Mouse (Mus musculus): ENCODE data around the gene Hoxb8.

Hoxb8 gene

DNA sequence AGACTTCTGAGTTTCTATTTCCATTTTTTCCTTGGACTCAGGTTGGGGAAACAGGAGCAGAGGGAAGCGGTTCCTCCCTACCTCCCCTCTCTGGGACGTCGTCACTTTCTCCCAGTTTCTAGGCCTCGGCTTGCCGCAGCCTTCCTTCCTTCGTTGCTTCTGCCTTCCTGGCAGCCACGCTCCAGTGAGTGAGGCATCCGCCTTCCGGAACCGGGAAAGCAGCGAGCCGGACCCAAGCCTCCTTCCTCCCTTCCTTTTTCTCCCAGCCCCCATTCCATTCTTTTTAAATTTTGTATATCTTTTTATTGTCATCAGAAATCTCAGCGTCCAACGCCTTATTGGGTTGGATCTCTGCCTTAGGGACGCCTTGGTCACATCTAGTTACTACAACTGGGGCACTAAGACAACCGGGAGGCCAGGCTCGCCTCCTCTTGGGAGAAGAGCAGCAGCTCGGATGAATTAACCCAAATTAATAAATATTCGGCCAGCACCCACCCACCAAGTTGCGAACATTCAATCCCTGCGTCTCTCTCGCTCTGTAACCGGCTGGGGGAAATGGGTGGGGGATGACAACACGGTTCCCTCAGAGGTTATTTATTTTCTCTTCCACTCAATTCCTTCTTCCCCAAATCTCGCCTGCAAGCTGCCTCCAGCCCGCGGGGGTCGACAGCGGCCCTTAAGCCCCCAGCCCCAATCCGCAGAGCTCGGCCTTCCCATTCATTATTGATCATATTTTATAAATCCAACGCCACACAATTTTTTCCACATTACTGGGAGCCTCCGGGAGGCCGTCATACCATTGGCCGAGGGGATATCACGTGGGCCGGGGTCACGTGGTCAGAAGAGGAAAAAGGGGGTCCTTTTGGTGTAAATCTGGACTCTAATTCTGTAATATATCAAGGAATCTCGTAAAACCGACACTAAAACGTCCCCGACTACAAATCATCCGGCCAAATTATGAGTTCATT lies 4.3 kb downstream of the Hoxb8 start, which contains the start of gene Hoxb7:
Gene Hoxb7 (plus strand): TSS at position 853 of the 968 bp plus-strand sequence.
- DNase-seq (ENCODE audit: low spot score in 2 of 2): peak in 1 of 2 experiments; percentile 69

DNA sequence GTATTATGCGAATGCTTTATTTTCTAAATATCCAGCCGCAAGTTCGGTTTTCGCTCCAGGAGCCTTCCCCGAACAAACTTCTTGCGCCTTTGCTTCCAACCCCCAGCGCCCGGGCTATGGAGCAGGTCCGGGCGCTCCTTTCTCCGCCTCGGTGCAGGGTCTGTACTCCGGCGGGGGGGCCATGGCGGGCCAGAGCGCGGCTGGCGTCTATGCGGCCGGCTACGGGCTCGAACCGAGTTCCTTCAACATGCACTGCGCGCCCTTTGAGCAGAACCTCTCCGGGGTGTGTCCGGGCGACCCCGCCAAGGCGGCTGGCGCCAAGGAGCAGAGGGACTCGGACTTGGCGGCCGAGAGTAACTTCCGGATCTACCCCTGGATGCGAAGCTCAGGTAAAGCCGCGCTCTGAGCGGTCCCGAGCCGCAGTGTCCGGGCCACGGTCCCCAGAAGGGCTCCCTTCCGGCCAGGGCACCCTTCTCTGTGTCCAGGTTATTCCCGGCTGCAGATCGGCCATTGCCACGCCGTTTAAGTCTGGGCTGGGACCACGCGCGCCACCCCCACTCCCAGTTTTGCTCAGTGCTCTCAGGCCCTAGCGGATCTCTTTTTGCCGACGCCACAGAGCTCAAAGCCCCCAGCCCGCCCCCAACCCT lies 5.2 kb downstream of the Hoxb8 start:
- no peak for DNase-seq (ENCODE audit: low spot score in 2 of 2)

- no peak for DNase-seq (ENCODE audit: low spot score in 2 of 2)
Observed at GRCm38 (mm10) chr11:96287411-96287810, 5.7 kb downstream of the Hoxb8 start.

DNA sequence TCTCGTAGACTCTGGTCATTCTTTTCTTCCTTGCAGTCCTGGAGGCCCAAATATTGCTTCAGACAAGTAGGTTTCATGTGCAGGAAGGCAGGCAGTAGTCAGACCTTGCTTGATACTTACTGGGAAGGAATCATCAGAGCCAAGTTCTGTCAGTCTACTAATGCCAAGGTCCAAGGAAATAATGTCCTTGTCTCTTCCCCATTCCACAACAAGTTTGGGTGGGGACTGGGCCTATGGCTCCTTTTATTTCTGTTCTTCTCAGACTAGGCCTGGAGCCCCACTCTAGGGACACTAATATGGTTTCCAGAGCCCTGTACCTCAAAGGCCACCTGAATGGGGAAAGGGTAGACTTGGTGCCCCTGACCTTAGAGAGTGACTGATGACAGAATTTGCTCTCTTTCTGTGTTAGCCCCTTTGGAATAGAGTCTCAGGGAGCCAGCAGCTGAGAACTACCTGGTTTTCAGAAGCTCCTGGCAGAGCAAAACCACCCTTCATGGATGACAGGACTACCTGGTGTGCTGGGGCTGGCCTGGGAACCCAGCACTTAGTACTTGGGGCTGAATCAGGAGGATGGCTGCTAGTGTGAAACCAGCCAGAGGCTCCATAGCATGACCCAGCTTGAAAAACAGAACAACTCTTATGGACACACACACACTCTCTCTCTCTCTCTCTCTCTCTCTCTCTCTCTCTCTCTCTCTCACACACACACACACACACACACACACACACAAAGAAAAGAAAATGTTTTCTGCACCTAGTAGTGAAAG lies 6.9 kb downstream of the Hoxb8 start:
- DNase-seq (ENCODE audit: low spot score in 2 of 2): no peak

- DNase-seq (ENCODE audit: low spot score in 2 of 2): no peak
Observed at GRCm38 (mm10) chr11:96289293-96289692, 7.6 kb downstream of the Hoxb8 start.

DNA sequence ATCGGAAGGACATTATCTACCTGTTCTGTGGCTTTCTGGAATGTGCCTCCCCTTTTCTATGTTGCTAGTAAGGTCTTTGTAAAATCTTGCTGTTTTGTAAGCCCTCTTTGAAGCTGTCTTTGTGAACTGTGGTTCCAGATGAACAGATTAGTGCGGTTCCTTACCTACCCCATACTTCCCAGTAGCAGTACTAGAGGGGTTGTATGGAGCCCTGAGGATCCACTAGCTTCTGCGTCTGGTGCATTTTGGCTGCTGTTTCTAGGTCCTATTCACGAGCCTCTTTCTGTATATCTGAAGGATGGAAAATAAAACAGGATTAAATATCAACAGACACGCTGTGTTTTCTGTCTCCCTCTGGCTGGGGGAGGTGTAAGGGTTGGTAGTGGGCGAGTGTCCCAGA lies 8.1 kb downstream of the Hoxb8 start:
- DNase-seq (ENCODE audit: low spot score in 2 of 2): no peak

GRCm38 (mm10) chr11:96290705-96291355 lies 9.1 kb downstream of the Hoxb8 start:
- DNase-seq (ENCODE audit: low spot score in 2 of 2): no peak

DNA sequence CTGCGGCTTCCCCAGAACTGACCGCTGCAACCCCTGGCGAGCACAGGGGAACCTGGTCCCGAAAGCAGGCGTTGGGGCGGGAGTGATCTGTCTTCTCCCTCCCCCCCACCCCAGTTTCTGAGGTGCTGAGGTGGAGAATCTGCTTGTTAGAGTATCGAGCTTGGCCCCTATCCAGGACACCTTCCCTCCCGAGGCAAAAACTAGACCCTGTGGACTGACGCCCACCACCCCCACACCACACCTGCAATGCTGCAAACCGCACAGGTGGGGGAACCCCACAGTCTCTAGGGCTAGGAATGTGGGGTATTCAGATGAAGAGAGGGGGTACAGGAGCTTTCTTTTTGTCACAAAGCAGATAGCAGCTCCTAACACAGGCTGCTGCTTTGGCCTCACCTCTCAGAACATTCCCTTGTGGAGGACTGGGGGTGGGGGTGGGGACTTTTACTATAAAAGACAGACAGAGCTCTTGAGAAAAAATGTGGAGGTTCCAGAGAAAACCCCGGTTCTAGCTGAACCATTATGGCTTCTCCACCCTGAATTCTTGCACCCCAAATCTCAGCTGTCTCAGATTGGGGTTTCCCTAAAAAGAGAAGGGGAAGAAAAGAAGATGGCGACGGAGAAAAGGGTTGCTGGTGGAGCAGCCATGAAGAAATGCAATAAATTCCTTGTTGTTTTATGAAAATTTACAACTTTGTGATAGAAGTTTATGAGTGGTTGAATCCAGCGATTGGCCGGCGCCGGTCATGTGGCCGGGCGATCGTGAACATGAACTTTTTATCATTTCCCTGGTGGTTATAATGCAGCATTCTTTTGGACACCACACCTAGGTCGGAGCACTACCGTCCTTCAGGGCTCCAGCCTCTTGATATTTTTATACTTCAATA lies 10.2 kb downstream of the Hoxb8 start, which contains the start of gene Hoxb6:
Gene Hoxb6 (plus strand): TSS at position 796 of the 884 bp plus-strand sequence.
- no peak for DNase-seq (ENCODE audit: low spot score in 2 of 2)

DNA sequence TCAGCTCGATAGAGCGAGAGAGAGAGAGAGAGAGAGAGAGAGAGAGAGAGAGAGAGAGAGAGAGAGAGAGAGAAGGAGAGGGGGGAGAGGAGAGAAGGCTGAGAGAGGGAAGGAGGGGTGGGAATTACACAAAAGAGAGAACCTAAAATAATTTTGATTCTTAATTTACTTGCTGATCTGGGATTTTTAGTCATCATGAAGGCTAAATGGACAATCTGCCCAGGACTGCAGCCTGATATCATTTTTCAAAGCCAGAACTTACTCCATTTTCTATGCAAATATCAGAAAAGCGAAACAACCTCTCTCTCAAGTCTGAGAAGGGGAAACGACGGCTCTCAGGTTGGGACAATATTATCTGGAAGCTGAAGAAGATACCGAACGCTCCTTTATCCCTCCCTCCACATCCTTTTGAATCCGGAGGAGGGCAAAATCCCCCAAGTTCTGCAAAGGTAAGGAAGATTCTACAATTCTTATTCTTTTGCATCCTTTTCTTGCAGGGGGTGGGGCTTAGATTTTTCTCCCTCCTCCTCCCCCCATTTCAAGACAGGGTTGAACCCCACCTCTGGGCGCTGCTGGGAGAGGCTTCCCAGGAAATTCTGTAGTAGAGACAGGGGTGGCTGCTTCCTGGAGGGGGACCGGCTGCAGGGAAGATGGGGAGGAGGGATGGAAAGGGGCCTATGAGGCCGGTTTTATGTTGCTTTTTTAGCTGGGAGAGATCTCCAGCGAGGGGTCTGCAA lies 11.0 kb downstream of the Hoxb8 start:
- no peak for DNase-seq (ENCODE audit: low spot score in 2 of 2)

DNA sequence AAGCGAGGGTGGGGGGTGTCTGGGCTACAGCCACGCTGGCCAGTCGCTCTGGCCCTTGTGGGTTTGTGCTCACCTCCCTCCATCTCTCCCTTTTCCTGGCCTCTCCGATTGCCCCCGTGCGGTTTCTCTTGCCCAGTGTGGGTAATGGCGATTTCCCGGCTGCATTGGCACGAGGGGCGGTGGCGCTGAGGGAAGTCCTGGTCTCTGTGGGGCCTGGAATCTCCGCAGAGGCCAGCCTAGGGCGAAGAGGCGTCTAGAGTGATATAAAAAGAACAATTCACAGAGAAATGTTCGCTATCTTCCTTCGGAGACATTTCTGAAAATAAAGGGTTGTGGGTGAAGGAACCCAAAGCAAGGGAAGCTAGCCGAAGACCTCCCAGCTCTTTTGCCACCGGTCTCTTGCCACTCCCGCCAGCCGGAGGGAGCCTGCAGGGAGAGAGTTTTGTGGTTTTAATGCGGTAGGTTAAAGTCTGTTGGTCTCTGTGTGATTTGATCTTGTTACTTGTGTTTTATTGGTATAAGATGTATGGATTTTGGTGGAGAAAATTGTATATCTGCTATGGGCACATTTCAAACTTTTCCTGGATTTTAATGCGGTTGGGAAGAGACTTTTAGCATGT lies 11.7 kb downstream of the Hoxb8 start:
- no peak for DNase-seq (ENCODE audit: low spot score in 2 of 2)

DNA sequence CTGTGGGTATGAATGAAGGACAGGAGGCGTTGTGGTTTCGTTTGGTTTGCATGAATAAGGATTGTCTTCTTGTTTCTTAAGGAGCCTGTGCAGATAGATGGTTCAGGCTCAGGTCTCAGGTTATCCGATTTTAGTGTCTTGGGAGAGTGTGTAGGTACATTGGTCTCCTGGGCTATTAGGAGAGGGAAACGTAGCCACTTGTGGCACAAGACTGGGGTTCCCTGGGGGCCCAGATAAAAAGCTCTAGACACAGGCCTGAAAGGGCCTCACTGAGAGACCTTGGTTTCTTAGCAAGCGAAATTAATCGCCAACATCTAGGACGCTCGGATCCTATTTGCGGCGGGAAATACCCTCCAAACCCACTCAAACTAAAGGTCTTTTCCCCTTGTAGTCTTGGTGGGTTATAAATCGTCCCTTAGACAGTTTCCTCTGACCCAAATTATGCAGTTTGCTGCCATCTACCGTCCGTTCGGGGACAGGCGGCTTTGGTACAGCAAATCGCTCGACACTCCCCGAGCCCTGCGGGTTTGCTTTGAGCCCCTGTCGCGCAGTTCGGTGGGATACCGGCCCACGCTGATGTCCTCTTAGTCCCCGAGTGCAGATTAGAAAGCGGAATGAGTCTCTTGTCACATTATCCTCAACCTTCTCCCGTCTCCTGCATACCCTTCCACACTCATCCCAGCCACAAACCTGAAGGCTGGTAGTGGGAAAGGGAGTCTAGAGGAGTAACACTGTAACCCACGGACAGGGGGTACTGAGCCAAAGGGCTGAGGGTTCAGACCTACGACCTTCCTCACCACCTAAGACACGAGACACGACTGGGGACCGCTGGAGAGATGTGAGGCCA lies 12.8 kb downstream of the Hoxb8 start:
- peak in 1 of 2 experiments; percentile 82 for DNase-seq (ENCODE audit: low spot score in 2 of 2)

GRCm38 (mm10) chr11:96295092-96295835 lies 13.6 kb downstream of the Hoxb8 start:
- no peak for DNase-seq (ENCODE audit: low spot score in 2 of 2)

DNA sequence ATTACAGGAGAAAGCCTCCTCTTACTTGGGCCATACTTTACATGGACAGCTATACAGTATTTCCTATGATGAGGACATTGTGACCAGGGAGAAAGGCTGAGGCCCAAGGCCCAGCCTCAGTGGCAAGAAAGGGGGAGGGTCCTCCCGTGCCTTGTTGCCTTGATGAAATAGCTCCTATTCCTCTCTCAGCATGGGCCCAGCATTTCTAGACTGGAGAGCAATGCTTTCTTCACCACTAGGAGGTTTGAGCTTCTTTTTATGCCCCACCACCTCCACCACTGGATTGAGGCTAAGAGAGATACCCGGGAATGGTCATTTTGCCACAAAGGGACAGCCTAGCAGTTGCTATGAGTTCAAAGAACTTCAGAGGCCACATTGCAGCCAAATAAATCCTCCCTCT lies 15.3 kb downstream of the Hoxb8 start:
- no peak for DNase-seq (ENCODE audit: low spot score in 2 of 2)

DNA sequence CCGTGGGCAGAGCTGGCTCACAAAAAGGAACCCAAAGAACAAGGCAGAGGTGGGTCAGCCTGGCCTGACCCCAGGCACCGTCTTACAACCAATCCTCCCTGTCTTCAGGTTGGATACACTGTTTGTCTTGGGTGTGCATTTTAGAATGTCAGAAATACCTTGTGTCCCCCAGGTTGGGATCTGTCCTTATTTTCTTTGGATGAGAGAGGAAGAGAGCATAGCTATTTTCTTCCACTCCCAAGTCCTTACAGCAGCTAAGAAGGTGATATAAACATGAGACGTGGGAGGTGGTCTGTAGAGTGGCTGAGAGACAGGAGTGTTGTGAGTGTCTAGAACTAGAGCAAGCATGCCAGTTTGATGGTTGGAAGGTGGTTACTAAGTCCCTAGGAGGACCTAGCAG lies 15.7 kb downstream of the Hoxb8 start:
- DNase-seq (ENCODE audit: low spot score in 2 of 2): no peak

DNA sequence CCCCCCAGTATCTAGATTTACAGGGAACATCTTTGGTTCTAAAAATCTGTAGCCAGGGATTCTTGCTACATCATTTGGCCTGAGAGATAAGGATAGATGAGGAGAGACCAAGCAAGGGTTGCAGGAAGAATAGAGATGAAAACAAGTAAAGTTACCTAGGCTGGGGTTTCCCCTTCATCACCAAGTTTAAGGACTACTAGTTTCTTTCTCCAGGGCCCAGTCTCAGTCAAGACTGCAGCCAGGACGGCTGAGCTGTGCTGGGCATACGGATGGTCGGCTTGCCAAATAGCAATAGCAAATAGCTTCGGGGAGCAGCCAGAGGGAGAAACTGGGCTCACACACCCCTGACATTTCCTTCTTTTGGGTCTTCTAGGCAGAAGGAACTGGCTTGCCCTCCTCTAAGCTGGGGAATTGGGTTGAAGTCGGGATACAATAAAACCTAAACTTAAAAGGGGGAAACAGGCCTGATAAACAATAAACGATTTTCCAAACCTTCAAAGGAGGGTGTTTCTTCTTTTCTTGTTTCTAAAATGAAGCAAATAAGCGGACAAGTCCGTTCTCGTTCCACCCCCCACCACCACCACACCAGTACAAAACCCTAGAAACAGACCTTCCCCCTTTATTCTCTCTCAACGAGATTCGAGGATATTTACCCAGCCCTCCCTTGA lies 16.4 kb downstream of the Hoxb8 start:
- DNase-seq (ENCODE audit: low spot score in 2 of 2): no peak

- DNase-seq (ENCODE audit: low spot score in 2 of 2): peak in 1 of 2 experiments; percentile 64
Observed at GRCm38 (mm10) chr11:96298895-96299667, 17.4 kb downstream of the Hoxb8 start.
